Mouse (Mus musculus): Measurements from ENCODE around the gene Gm49391.
"Not testable (repeated sequence)": the region's sequence is repeated elsewhere in the genome, so short reads cannot be mapped to it uniquely, and the experiment has no call there.

The Gm49391 gene

DNA sequence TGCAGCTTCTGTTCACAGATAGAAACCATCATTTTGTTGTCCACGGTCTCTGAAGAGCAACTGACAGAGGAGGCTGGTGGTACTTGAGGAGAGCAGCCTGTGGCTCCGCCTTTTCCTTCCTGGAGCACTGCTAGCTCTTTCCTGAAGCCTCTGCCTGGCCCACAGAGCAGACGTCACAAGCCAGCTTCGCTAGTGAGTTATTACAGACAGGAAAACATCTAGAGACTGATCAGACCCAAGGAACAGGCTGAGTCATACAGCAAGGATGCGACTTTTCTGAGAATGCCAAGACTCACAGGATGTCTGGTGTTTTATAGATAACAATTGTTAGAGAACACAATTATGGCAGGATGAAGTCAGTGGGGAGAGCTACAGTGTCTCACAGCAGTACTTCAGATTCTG lies at the start of gene Gm49391, which contains the start of gene Ctla2a:
Gene Gm49391 (minus strand): TSS at position 72 of the 402 bp plus-strand sequence.
Gene Ctla2a (minus strand): TSS at position 126 of the 402 bp plus-strand sequence.
- no peak for DNase-seq

- not testable (repeated sequence) for DNase-seq
Observed at GRCm38 (mm10) chr13:60972319-60972718, 35.9 kb upstream of the Gm49391 start.

DNA sequence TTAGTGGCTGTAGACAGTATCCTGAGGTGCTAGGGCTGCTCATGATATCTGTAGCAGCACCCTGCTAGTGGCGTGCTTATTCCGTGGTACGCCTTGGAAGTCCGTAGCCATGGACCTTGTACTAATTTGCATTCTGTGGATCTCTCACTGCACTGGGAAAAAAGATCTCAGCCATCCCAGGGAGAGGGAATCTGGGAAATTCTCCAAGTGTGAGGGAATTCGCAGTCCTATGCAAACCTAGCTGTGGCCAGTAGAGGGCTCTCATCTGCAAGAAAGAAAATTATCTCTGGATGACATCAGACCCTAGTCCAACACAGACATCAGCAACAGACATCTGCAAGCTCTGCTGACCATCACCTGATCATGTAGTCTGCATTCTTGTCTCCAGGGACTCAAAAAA lies 27.6 kb upstream of the Gm49391 start:
- DNase-seq, result not testable (repeated sequence)

DNA sequence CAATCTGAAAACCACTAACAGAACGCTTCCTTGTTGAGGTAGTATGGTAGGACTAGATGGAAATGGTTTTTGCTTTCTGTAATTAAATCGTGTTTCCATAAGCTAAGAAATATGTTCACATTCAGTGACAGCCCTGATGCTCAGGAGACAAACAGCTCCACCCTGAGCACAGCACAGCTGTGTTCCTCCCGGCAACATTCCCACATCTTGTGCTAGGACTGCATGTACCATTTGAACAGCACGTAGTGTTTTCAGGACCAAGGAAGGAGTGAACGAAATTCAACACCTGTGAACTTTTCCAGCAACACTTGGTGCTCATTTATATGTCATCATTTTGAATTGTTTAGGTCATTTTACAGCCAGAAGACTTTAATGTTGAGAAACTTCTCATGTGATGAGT lies 25.3 kb upstream of the Gm49391 start:
- DNase-seq, result no peak

DNA sequence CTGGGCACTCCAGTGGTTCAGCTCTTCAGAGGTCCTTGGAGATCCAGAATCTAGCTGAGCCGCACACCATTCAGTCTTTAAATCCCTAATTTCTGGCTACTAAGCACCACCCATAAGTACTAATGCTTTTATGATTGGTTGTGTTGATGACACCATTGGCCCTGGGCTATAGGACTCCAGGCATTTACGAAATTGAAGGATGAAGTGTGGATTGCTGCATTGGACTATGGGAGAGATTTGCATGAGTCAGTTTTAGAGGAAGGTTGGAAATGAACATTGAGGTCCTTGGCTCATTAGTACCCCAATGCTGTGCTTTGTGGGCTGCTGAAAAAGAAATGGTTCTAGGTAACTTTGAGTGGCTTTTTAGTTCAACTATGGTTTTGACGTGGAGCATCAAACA lies 5.5 kb upstream of the Gm49391 start, which contains the start of gene Tpbpa:
Gene Tpbpa (minus strand): TSS at position 101 of the 400 bp plus-strand sequence.
- DNase-seq, result not testable (repeated sequence)

GRCm38 (mm10) chr13:60935490-60935889 lies 881 bp downstream of the Gm49391 start, which contains the start of gene Gm49393:
TSS of gene Gm49393 (minus strand) at chr13:60935590.
- not testable (repeated sequence) for DNase-seq

DNA sequence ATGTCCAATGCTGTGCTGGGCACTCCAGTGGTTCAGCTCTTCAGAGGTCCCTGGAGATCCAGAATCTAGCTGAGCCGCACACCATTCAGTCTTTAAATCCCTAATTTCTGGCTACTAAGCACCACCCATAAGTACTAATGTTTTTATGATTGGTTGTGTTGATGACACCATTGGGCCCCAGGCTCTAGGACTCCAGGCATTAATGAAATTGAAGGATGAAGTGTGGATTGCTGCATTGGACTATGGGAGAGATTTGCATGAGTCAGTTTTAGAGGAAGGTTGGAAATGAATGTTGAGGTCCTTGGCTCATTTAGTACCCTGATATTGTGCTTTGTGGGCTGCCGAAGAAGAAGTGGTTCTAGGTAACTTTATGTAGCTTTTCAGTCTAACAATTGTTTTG lies 31.6 kb downstream of the Gm49391 start, which contains the start of gene Tpbpb:
Gene Tpbpb (minus strand): TSS at position 101 of the 400 bp plus-strand sequence.
- not testable (repeated sequence) for DNase-seq

GRCm38 (mm10) chr13:60897328-60897727 lies 39.0 kb downstream of the Gm49391 start, which contains the start of gene Ctla2b:
TSS of gene Ctla2b (minus strand) at chr13:60897447.
- peak; percentile 65 for DNase-seq

DNA sequence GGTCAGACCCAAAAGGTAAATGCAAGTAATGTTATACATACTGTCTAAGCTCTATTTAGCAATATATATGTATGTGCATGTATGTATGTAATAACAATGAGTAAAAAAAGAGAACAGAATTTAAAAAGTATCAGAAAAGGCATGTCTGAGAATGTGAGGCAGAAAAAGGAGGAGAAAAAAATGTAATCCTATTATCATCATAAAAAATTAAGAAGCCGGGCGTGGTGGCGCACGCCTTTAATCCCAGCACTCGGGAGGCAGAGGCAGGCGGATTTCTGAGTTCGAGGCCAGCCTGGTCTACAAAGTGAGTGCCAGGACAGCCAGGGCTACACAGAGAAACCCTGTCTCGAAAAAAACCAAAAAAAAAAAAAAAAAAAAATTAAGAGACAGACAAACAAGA lies 39.6 kb downstream of the Gm49391 start, which contains the start of gene Gm49392:
Gene Gm49392 (minus strand): TSS at position 101 of the 400 bp plus-strand sequence.
- not testable (repeated sequence) for DNase-seq

- DNase-seq, result no peak
Observed at GRCm38 (mm10) chr13:60895406-60896160, 40.8 kb downstream of the Gm49391 start.

- no peak for DNase-seq
Observed at GRCm38 (mm10) chr13:60892301-60892700, 44.1 kb downstream of the Gm49391 start.

GRCm38 (mm10) chr13:60864281-60864680 lies 72.1 kb downstream of the Gm49391 start, which contains the start of gene 4930486L24Rik:
TSS of gene 4930486L24Rik (minus strand) at chr13:60864475.
- DNase-seq, result no peak

GRCm38 (mm10) chr13:60848241-60849120 lies 87.9 kb downstream of the Gm49391 start:
- DNase-seq, result no peak

Measured in layer of hippocampus, adult 9-11 months (tissue).